Mouse (Mus musculus): Measurements from ENCODE around the gene Fabp6.

Fabp6 gene

DNA sequence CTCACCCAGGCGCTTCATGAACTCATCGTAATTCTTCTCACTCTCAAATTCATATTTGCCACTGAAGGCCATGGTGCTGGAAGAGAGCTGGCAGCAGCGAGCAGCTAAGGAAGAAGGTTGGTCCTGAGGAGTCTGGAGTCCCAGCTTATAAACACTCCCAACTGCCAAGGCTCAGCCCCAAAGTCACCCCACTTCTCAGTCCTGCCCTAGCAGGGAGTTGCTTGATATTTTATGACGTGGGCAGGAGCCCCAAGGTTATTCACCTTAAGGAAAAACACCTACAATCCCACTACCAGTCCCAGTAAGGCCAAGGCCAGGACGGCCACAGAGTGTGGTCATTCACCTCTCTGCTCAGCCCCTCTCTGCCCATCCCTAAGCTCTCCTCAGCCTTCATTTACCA, at the start of gene Fabp6:
Gene Fabp6, minus strand, starts transcription at position 101 of the 400 bp plus-strand sequence.
- no peak for DNase-seq

- peak in 1 of 2 experiments; percentile 42 for DNase-seq
Measured at GRCm38 (mm10) chr11:43645286-43645685, 43.9 kb upstream of the Fabp6 start.

- DNase-seq = peak; percentile 94 to 98
Measured at GRCm38 (mm10) chr11:43643180-43643591, 41.8 kb upstream of the Fabp6 start.

DNA sequence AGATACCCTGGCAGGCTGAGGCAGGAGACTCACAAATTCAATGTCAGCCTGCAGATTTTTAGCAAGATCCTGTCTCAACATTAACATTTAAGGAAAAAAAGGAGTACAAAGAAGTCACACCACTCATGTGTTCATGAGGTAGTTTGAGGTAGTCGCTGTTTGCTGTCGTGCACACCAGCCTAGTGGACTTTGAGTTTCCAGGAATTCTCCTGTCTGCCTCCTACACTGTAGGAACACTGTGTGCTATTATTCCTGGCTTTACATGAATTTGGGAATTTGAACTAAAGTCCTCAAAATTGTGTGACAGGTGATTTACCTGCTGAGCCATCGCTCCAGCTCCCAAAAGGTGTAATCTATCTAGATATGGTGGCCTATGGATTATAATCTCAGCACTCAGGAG, 37.1 kb upstream of the Fabp6 start:
- DNase-seq = peak in 1 of 2 experiments; percentile 28

GRCm38 (mm10) chr11:43636761-43637160, 35.4 kb upstream of the Fabp6 start:
- peak in 1 of 2 experiments; percentile 38 for DNase-seq

- DNase-seq = peak; percentile 85 to 91
Measured at GRCm38 (mm10) chr11:43633658-43634401, 32.5 kb upstream of the Fabp6 start.

- DNase-seq = no peak
Measured at GRCm38 (mm10) chr11:43633165-43633564, 31.8 kb upstream of the Fabp6 start.

GRCm38 (mm10) chr11:43632566-43632965, 31.2 kb upstream of the Fabp6 start:
- DNase-seq = no peak

GRCm38 (mm10) chr11:43631645-43632044, 30.3 kb upstream of the Fabp6 start:
- DNase-seq = no peak

- no peak for DNase-seq
Measured at GRCm38 (mm10) chr11:43626927-43627645, 25.7 kb upstream of the Fabp6 start.

- peak; percentile 89 to 90 for DNase-seq
Measured at GRCm38 (mm10) chr11:43626300-43626926, 25.1 kb upstream of the Fabp6 start.

DNA sequence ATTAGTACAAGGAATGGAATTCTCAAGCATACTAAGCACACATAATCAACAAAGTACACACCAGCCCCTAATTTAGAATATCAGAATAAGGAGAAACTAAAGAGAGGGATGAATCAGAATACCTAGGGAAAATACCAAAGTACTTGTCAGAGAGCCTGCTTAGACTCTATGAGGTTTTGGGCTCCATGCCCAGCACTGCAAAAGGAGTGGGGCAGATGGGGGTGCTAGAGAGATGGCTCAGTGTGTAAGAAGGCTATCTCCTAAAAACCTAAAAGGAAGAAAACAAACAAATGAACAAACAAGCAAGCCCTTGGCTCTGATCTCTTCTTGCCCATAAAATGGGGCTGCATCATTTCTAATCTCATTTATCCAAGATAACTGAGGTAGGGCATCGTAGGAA, 23.0 kb upstream of the Fabp6 start:
- peak in 1 of 2 experiments; percentile 58 for DNase-seq

DNA sequence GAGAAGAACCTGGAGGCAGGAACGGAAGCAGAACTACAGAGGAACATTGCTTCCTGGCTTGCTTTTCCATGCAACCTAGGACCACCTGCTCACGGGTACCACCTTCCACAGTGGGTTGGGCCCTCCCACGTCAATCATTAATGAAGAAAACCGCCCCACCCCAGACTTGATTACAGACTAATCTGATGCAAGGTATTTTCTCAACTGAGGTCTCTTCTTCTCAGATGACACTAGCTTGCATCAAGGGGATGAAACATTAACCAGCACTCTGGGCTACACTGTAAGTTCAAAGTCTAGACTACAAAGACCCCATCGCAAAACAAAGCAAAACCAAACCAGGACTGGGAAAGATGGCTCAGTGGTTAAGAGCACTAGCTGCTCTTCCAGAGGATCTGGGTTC, 20.4 kb upstream of the Fabp6 start:
- peak; percentile 70 to 77 for DNase-seq

- DNase-seq = no peak
Measured at GRCm38 (mm10) chr11:43618403-43618802, 17.1 kb upstream of the Fabp6 start.

- DNase-seq = no peak
Measured at GRCm38 (mm10) chr11:43617924-43618323, 16.6 kb upstream of the Fabp6 start.

GRCm38 (mm10) chr11:43612834-43613488, 11.6 kb upstream of the Fabp6 start:
- peak; percentile 81 to 93 for DNase-seq

DNA sequence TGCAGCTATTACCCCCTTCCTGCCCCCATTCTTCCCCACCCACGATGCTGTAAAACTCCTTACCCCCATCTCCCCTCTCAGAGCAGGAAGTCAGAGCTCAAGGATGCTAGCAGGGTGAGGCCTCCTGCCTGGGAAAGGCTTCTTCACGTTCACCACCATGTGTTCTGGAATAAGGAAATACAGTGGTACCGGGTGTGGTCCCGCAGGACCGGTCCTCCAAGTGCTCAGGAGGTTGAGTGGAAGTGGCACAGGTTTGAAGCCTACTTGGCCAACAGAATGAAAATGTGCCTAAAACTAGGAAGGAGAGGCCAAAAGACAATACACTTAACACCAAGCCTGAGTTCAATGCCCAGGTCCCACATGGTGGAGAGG, 9.3 kb upstream of the Fabp6 start:
- DNase-seq = no peak

GRCm38 (mm10) chr11:43610006-43610661, 8.8 kb upstream of the Fabp6 start:
- no peak for DNase-seq

GRCm38 (mm10) chr11:43608440-43608839, 7.1 kb upstream of the Fabp6 start:
- DNase-seq = no peak

GRCm38 (mm10) chr11:43605859-43606258, 4.5 kb upstream of the Fabp6 start:
- DNase-seq = no peak

- no peak for DNase-seq
Measured at GRCm38 (mm10) chr11:43604891-43605290, 3.6 kb upstream of the Fabp6 start.

- no peak for DNase-seq
Measured at GRCm38 (mm10) chr11:43604207-43604606, 2.9 kb upstream of the Fabp6 start.
